Comparison of ENCODE assay signal across 23 mouse cellular contexts in the genomic region with DNA sequence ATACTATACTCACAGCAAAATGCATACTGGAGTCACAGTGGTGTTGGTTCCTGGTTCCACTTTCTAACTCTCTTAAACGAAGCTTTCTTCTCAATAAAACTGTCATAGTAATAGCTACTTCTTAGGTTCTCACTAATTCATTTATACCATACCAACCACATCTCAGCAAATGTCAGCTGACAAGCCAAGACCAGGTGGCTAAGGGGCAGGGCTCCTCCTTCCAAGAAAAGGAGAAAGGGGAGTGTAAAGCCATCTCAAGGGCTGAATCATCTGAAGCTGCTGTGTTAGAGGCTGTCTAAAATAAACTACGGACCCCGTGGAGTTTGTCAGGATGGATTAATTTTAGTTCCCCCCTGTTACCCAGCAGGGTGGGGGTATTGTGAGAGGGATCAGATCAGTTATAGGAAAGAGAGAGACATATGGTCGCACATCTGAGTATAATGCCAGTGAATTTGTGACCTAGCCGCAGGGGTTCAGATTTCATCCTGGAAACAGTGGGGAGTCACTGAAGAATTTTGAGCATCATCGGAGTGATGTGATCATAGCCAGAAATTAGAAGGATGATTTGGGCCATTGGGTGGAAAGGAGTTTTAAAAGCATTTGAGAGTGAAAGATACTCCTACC. TPM values are rescaled to one million over a fixed set of nuclear protein-coding genes. Genes with fewer than 3 reads are reported as not detected.
DNase-seq lines count a peak whose midpoint lies in the region; ATAC-seq lines count a peak whose summit lies in the region.
"Had no signal": no experiment of that assay in that cellular context is flagged by ENCODE, and none has a peak within 500 bp of the region (broad histone marks: within the 10 kb centered on the region; RNA-seq: fewer than 3 reads in every experiment).

No protein-coding gene starts in this region.

- no peak for ATAC-seq in hindbrain, embryonic 13.5 days (ENCODE audit: low FRiP score)
- ATAC-seq in midbrain, embryonic 13.5 days: no peak
- ATAC-seq in midbrain, embryonic 16.5 days: no peak
- ATAC-seq: activated CD4-positive, CD25-positive, alpha-beta regulatory T cell, adult 4 months; forebrain, postnatal 0 days had no signal

- no peaks in the 10 kb centered on the region for H3K9me3 ChIP-seq in hindbrain, embryonic 10.5 days
- no peaks in the 10 kb centered on the region for H3K9me3 ChIP-seq in hindbrain, embryonic 13.5 days
- H3K9me3 ChIP-seq in midbrain, embryonic 13.5 days: no peaks in the 10 kb centered on the region
- H3K9me3 ChIP-seq in midbrain, embryonic 16.5 days (replicated peaks; ENCODE audit: control insufficient read depth, low read length, poor library complexity, severe bottlenecking): no peaks in the 10 kb centered on the region
- H3K9me3 ChIP-seq: embryonic facial prominence, embryonic 12.5 days; embryonic facial prominence, embryonic 15.5 days; heart, embryonic 13.5 days; hindbrain, embryonic 15.5 days; intestine, embryonic 15.5 days had no signal

- H3K4me1 ChIP-seq in hindbrain, embryonic 10.5 days (replicated peaks): peaks cover 49% of the 10 kb centered on the region
- H3K4me1 ChIP-seq in hindbrain, embryonic 13.5 days (replicated peaks): peaks cover 36% of the 10 kb centered on the region
- H3K4me1 ChIP-seq in midbrain, embryonic 13.5 days (replicated peaks): peaks cover 39% of the 10 kb centered on the region
- H3K4me1 ChIP-seq in midbrain, embryonic 16.5 days (ENCODE audit: control insufficient read depth, insufficient read depth, low read length): peaks cover 25% of the 10 kb centered on the region

- H3K4me3 ChIP-seq in hindbrain, embryonic 10.5 days: no peak overlapping the region
- H3K4me3 ChIP-seq in hindbrain, embryonic 13.5 days: no peak overlapping the region
- H3K4me3 ChIP-seq in midbrain, embryonic 13.5 days (replicated peaks): no peak overlapping the region
- H3K4me3 ChIP-seq in midbrain, embryonic 16.5 days (ENCODE audit: low read depth, low read length): no peak overlapping the region
- H3K4me3 ChIP-seq: embryonic facial prominence, embryonic 12.5 days; intestine, embryonic 15.5 days had no signal

- H3K27me3 ChIP-seq in hindbrain, embryonic 10.5 days (ENCODE audit: insufficient read depth, poor library complexity, severe bottlenecking): peaks cover 33% of the 10 kb centered on the region
- H3K27me3 ChIP-seq in hindbrain, embryonic 13.5 days: no peaks in the 10 kb centered on the region
- peaks cover 9% of the 10 kb centered on the region; the same call in 1 of the 2 replicates for H3K27me3 ChIP-seq in midbrain, embryonic 13.5 days
- no peaks in the 10 kb centered on the region for H3K27me3 ChIP-seq in midbrain, embryonic 16.5 days (ENCODE audit: control insufficient read depth, insufficient read depth, low read depth, low read length)
- H3K27me3 ChIP-seq: hindbrain, embryonic 15.5 days had no signal

- H3K9ac ChIP-seq in hindbrain, embryonic 13.5 days: no peak overlapping the region
- no peak overlapping the region for H3K9ac ChIP-seq in midbrain, embryonic 13.5 days (replicated peaks)
- no peak overlapping the region for H3K9ac ChIP-seq in midbrain, embryonic 16.5 days (ENCODE audit: low read depth, low read length)
- H3K9ac ChIP-seq: embryonic facial prominence, embryonic 12.5 days; embryonic facial prominence, embryonic 15.5 days; forebrain, postnatal 0 days; hindbrain, embryonic 15.5 days; intestine, embryonic 15.5 days had no signal

- peak overlapping the region; percentile 98; the same call in 1 of the 2 replicates for H3K27ac ChIP-seq in hindbrain, embryonic 10.5 days
- no peak overlapping the region for H3K27ac ChIP-seq in hindbrain, embryonic 13.5 days
- peak overlapping the region; percentile 52; the same call in 1 of the 2 replicates for H3K27ac ChIP-seq in midbrain, embryonic 13.5 days
- no peak overlapping the region for H3K27ac ChIP-seq in midbrain, embryonic 16.5 days (ENCODE audit: low read length)
- H3K27ac ChIP-seq: embryonic facial prominence, embryonic 12.5 days; embryonic facial prominence, embryonic 15.5 days; heart, embryonic 13.5 days; intestine, embryonic 15.5 days had no signal

- H3K4me2 ChIP-seq in hindbrain, embryonic 13.5 days: no peak overlapping the region
- H3K4me2 ChIP-seq in midbrain, embryonic 13.5 days (replicated peaks): no peak overlapping the region
- H3K4me2 ChIP-seq in midbrain, embryonic 16.5 days (ENCODE audit: low read length): no peak overlapping the region

- peak; percentile 67 for DNase-seq in cerebellum, adult 9-10 months
- DNase-seq in cerebellum, postnatal 25 days: no peak
- DNase-seq in hindbrain, embryonic 10.5 days (ENCODE audit: low spot score): no peak
- DNase-seq in brain, adult 2 months (ENCODE audit: low read depth, low spot score): peak; percentile 28
- DNase-seq in gastrocnemius, postnatal 4 days (ENCODE audit: low spot score in 2 of 2): no peak
- DNase-seq: adrenal gland, adult 8-10 months; adrenal gland, postnatal 25 days; cerebellum, postnatal 14 days; forebrain, postnatal 0 days; gastrocnemius, adult 2 months; gastrocnemius, postnatal 14 days; heart, adult 18-20 months had no signal

- peaks cover 20% of the 10 kb centered on the region for H3K36me3 ChIP-seq in hindbrain, embryonic 10.5 days
- H3K36me3 ChIP-seq in hindbrain, embryonic 13.5 days: peaks cover 6% of the 10 kb centered on the region
- peaks cover 10% of the 10 kb centered on the region for H3K36me3 ChIP-seq in midbrain, embryonic 13.5 days
- no peaks in the 10 kb centered on the region; the same call in 1 of the 2 replicates for H3K36me3 ChIP-seq in midbrain, embryonic 16.5 days (ENCODE audit: control insufficient read depth, insufficient read depth, low read length)
- H3K36me3 ChIP-seq: embryonic facial prominence, embryonic 12.5 days; embryonic facial prominence, embryonic 15.5 days; heart, embryonic 13.5 days; hindbrain, embryonic 15.5 days; intestine, embryonic 15.5 days had no signal

- 80% methylated on average over 6 of the region's 6 CpGs for WGBS in hindbrain, embryonic 10.5 days
- WGBS in hindbrain, embryonic 13.5 days: 75% methylated on average over 6 of the region's 6 CpGs
- WGBS in midbrain, embryonic 13.5 days: 71% methylated on average over 6 of the region's 6 CpGs
- WGBS in midbrain, embryonic 16.5 days: 67% methylated on average over 6 of the region's 6 CpGs

RNA-seq across cellular contexts. Expression of gene Enho, which starts 1.2 kb away (rescaled TPM):
- 27.3 and 50.9 TPM in 2 replicates for polyA plus RNA-seq in hindbrain, embryonic 10.5 days (2016; fragmentation: Nextera tagmentation; extraction: Ambion mirVana)
- 92.0 and 95.2 TPM in 2 replicates for polyA plus RNA-seq in hindbrain, embryonic 13.5 days (2015; fragmentation: Nextera tagmentation; extraction: Ambion mirVana)
- 81.6 and 92.1 TPM in 2 replicates for polyA plus RNA-seq in midbrain, embryonic 13.5 days (2015; fragmentation: Nextera tagmentation; extraction: Ambion mirVana)
- 103 and 120 TPM in 2 replicates for polyA plus RNA-seq in midbrain, embryonic 16.5 days (2015; fragmentation: Nextera tagmentation; extraction: Ambion mirVana)
- total RNA-seq in gastrocnemius, postnatal 4 days (2021): 10 to 100 TPM; 29.0 to 37.6 TPM
- total RNA-seq: common myeloid progenitor, adult 5-6 weeks had no signal
- polyA plus RNA-seq: activated CD4-positive, CD25-positive, alpha-beta regulatory T cell, adult 4 months had no signal

RNA-seq across cellular contexts. Expression of gene Cntfr, which starts 55.6 kb away (rescaled TPM):
- 29.7 and 51.6 TPM in 2 replicates for polyA plus RNA-seq in hindbrain, embryonic 10.5 days (2016; fragmentation: Nextera tagmentation; extraction: Ambion mirVana)
- 24.4 and 27.8 TPM in 2 replicates for polyA plus RNA-seq in hindbrain, embryonic 13.5 days (2015; fragmentation: Nextera tagmentation; extraction: Ambion mirVana)
- polyA plus RNA-seq in midbrain, embryonic 13.5 days (2015; fragmentation: Nextera tagmentation; extraction: Ambion mirVana): 27.6 and 32.7 TPM in 2 replicates
- polyA plus RNA-seq in midbrain, embryonic 16.5 days (2015; fragmentation: Nextera tagmentation; extraction: Ambion mirVana): 28.1 and 28.3 TPM in 2 replicates
- 10 to 100 TPM; 40.8 to 41.9 TPM for total RNA-seq in gastrocnemius, postnatal 4 days (2021)
- total RNA-seq: common myeloid progenitor, adult 5-6 weeks; hematopoietic stem cell, adult 5-6 weeks had no signal
- polyA plus RNA-seq: activated CD4-positive, CD25-positive, alpha-beta regulatory T cell, adult 4 months had no signal

RNA-seq across cellular contexts. Expression of gene Il11ra1, which starts 58.5 kb away (rescaled TPM):
- polyA plus RNA-seq in hindbrain, embryonic 10.5 days (2016; fragmentation: Nextera tagmentation; extraction: Ambion mirVana): 84.3 and 91.4 TPM in 2 replicates
- polyA plus RNA-seq in hindbrain, embryonic 13.5 days (2015; fragmentation: Nextera tagmentation; extraction: Ambion mirVana): 47.6 and 48.5 TPM in 2 replicates
- 34.0 and 34.9 TPM in 2 replicates for polyA plus RNA-seq in midbrain, embryonic 13.5 days (2015; fragmentation: Nextera tagmentation; extraction: Ambion mirVana)
- polyA plus RNA-seq in midbrain, embryonic 16.5 days (2015; fragmentation: Nextera tagmentation; extraction: Ambion mirVana): 31.5 and 36.3 TPM in 2 replicates
- total RNA-seq in gastrocnemius, postnatal 4 days (2021): 100 to 1,000 TPM in 1 of 2 experiments, 10 to 100 TPM in 1; 85.8 to 111 TPM

Comparison
In these comparisons a context has a peak if more than half of its experiments do, and no peak if none do; other contexts are left out.
1. DNase-seq: peak in cerebellum, adult 9-10 months (single experiment) and brain, adult 2 months (single experiment); none in cerebellum, postnatal 25 days (0 of 2), hindbrain, embryonic 10.5 days (single experiment) and gastrocnemius, postnatal 4 days (0 of 2).
2. H3K27ac ChIP-seq: peak in hindbrain, embryonic 10.5 days (single experiment) and midbrain, embryonic 13.5 days (single experiment); none in hindbrain, embryonic 13.5 days (single experiment) and midbrain, embryonic 16.5 days (single experiment).